Mouse (Mus musculus): ENCODE measurements around the gene Rbpj.

GRCm38 (mm10) chr5:53465883-53466282, at the start of gene Rbpj:
- TF ChIP-seq MXI1 (IDR thresholded peaks at IDR 0.05; ENCODE audit: low read depth, low read length) (no peak), RAD21 (IDR thresholded peaks at IDR 0.05; ENCODE audit: low read depth, low read length) (no peak), POLR2A (IDR thresholded peaks at IDR 0.05; ENCODE audit: low read depth, low read length) (no peak), CTCF (conservative IDR thresholded peaks at IDR 0.05 in 1 of 2, IDR thresholded peaks at IDR 0.05 in 1 of 2; ENCODE audit: low read depth in 2 of 2, low read length in 2 of 2) (no peak), E2F4 (IDR thresholded peaks at IDR 0.05; ENCODE audit: insufficient replicate concordance, low read depth, low read length) (no peak), RCOR1 (conservative IDR thresholded peaks at IDR 0.05; ENCODE audit: low read depth, low read length) (no peak), ZNF384 (IDR thresholded peaks at IDR 0.05; ENCODE audit: low read depth, low read length) (no peak), USF1 (IDR thresholded peaks at IDR 0.05; ENCODE audit: low read depth, low read length) (no peak), TBP (conservative IDR thresholded peaks at IDR 0.05; ENCODE audit: low read depth, low read length) (no peak), EP300 (IDR thresholded peaks at IDR 0.05; ENCODE audit: low read length) (no peak), POLR2AphosphoS2 (IDR thresholded peaks at IDR 0.05; ENCODE audit: low read depth, low read length) (no peak), ZMIZ1 (IDR thresholded peaks at IDR 0.05; ENCODE audit: low read depth, low read length) (no peak)
